Mouse (Mus musculus): ENCODE results near the gene Tmem132d.

DNA sequence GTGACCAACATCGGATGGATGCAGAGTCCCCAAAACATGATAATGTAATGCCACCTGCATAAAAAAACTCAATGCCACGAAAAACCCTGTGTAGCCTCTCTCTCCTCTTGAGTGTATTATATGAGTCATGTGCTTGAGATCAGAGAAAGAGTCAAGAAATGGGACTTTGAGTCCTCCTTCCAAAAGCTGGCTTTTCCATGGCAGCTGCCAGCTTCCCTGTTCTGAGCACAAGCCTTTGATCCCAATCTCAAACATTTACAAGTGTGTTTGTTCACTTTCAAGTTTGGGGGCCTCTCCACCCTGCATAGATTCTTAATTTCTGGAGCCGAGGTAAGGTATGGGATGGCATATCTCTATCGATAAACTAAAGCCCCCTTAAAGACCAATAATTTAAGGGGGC, 8.2 kb downstream of the Tmem132d start:
- TF ChIP-seq CTCF (IDR thresholded peaks at IDR 0.05; ENCODE audit: insufficient read depth, low read length) = no peak
- no peak for TF ChIP-seq POLR2A (IDR thresholded peaks at IDR 0.05; ENCODE audit: borderline replicate concordance, extremely low read depth, low read depth, low read length)
